Mouse (Mus musculus) liver, adult 2 months (tissue): ENCODE data around the gene Olfr1325. TPM values are rescaled to one million over a fixed set of nuclear protein-coding genes. Genes with fewer than 3 reads are reported as not detected.
"Not testable (repeated sequence)": the region's sequence is repeated elsewhere in the genome, so short reads cannot be mapped to it uniquely, and the experiment has no call there.

ENCODE experiments used
- DNase-seq: peaks from one replicate; pipeline ENCODE4 v3.0.0-alpha.2; 2011; ENCODE audit warnings: low read depth, low spot score; ENCODE audit errors: extremely low read depth
- H3K27ac ChIP-seq: fragments of 200-500 bp; replicated peaks from 2 replicates; pipeline ENCODE4 v1.5.1; 2012; ENCODE audit warnings: low read depth, mild to moderate bottlenecking, control low read depth, inconsistent platforms, low read length; ENCODE audit not compliant: insufficient read depth
- H3K27me3 ChIP-seq: fragments of 200-500 bp; 2 replicates; pipeline ENCODE4 v1.6.1; 2012; ENCODE audit warnings: mild to moderate bottlenecking, moderate library complexity, low read length, inconsistent platforms; ENCODE audit not compliant: control insufficient read depth, insufficient read depth
- H3K36me3 ChIP-seq: fragments of 200-500 bp; 2 replicates; pipeline ENCODE4 v1.6.1; 2012; ENCODE audit warnings: low read length, inconsistent platforms; ENCODE audit not compliant: control insufficient read depth, insufficient read depth
- H3K4me1 ChIP-seq: fragments of 200-500 bp; 2 replicates; pipeline ENCODE4 v1.6.1; 2011; ENCODE audit warnings: low read length; ENCODE audit not compliant: control insufficient read depth, insufficient read depth
- H3K4me3 ChIP-seq: fragments of 200-500 bp; 2 replicates; pipeline ENCODE4 v1.5.1; 2011; ENCODE audit warnings: low read depth, mild to moderate bottlenecking, control low read depth, low read length, moderate library complexity; ENCODE audit not compliant: insufficient read depth
- H3K79me2 ChIP-seq: fragments of 200-500 bp; 2 replicates; pipeline ENCODE4 v1.6.1; 2012; ENCODE audit warnings: inconsistent platforms, mild to moderate bottlenecking, low read length, moderate library complexity; ENCODE audit not compliant: control insufficient read depth, insufficient read depth
- H3K9ac ChIP-seq: fragments of 200-500 bp; 2 replicates; pipeline ENCODE4 v1.6.1; 2012; ENCODE audit warnings: low read depth, mild to moderate bottlenecking, control low read depth, inconsistent platforms, low read length
- CTCF ChIP-seq: fragments of 200-500 bp; IDR thresholded peaks from 2 replicates; pipeline ENCODE4 v1.5.1; 2011; ENCODE audit warnings: low read depth, low read length, control low read depth
- POLR2A ChIP-seq: fragments of 200-500 bp; IDR thresholded peaks from 2 replicates; pipeline ENCODE4 v1.6.1; 2011; ENCODE audit warnings: low read length, control low read depth; ENCODE audit not compliant: insufficient read depth; ENCODE audit errors: extremely low read depth
- WGBS: fragments of 180-500 bp; shearing (Covaris S2); methylation state at CpG from one replicate; pipeline ENCODE4 v1.1.7; 2018; 5-methylcytosine and 5-hydroxymethylcytosine counted together
- polyA plus RNA-seq: library from polyadenylated mRNA; depleted of rRNA; stranded (reverse); fragments of >200 nt; gene quantifications from 2 replicates; pipeline ENCODE4 v1.2.3, GENCODE M21; 2012; rRNA removed
- total RNA-seq: library from RNA; depleted of rRNA; stranded (reverse); fragments of >200 nt; gene quantifications from 2 replicates; pipeline ENCODE4 v1.2.3, GENCODE M21; 2014; rRNA removed

Olfr1325 gene
- total RNA-seq = not detected in 2 replicates
- not detected in 2 replicates for polyA plus RNA-seq

GRCm38 (mm10) chrX:74592379-74592778 is at the start of gene Olfr1325:
Gene Olfr1325 (plus strand): TSS chrX:74592679.
- H3K27me3 ChIP-seq = no peaks in the 10 kb centered on the region
- H3K4me3 ChIP-seq = no peak within 1 kb of the TSS
- TF ChIP-seq CTCF (no peak), POLR2A (no peak)
- H3K79me2 ChIP-seq = no peaks in the 10 kb centered on the region
- H3K4me1 ChIP-seq = no peaks in the 10 kb centered on the region
- H3K36me3 ChIP-seq = no peaks in the 10 kb centered on the region
- 98% methylated on average over 2 of the region's 2 CpGs for WGBS
- H3K27ac ChIP-seq = no peak within 1 kb of the TSS
- H3K9ac ChIP-seq = no peak within 1 kb of the TSS
- no peak for DNase-seq

- Histone ChIP-seq H3K36me3 (no peaks in the 10 kb centered on the region), H3K27me3 (no peaks in the 10 kb centered on the region), H3K4me3 (no peak within 1 kb of the TSS), H3K27ac (no peak within 1 kb of the TSS), H3K4me1 (no peaks in the 10 kb centered on the region), H3K79me2 (no peaks in the 10 kb centered on the region), H3K9ac (no peak within 1 kb of the TSS)
- TF ChIP-seq CTCF (no peak), POLR2A (no peak)
- DNase-seq = no peak
These were observed 17.7 kb upstream of the Olfr1325 start, which contains the start of gene Olfr1326-ps1 for GRCm38 (mm10) chrX:74574788-74575187. Gene Olfr1326-ps1 (minus strand): TSS chrX:74574888.

- not testable (repeated sequence) for H3K27ac ChIP-seq, H3K36me3 ChIP-seq, H3K4me3 ChIP-seq, H3K9ac ChIP-seq, H3K79me2 ChIP-seq, H3K27me3 ChIP-seq, H3K4me1 ChIP-seq
- WGBS = 17% methylated on average over 1 of the region's 5 CpGs
- peak; percentile 21 for DNase-seq
These were observed 53.2 kb downstream of the Olfr1325 start, which contains the start of gene Gm5640 for GRCm38 (mm10) chrX:74645466-74646323. Gene Gm5640 (minus strand): TSS chrX:74645635.

- H3K4me3 ChIP-seq, H3K36me3 ChIP-seq, H3K9ac ChIP-seq, H3K4me1 ChIP-seq, H3K79me2 ChIP-seq, H3K27me3 ChIP-seq, H3K27ac ChIP-seq, DNase-seq: not testable (repeated sequence)
- no CpG with 5 or more reads among the region's 1 CpGs for WGBS
These were observed 53.9 kb downstream of the Olfr1325 start for GRCm38 (mm10) chrX:74646393-74646792.

Other genes with a start within 250 kb of the Olfr1325 start
- gene Lage3, start 239.1 kb upstream of the Olfr1325 start, total RNA-seq = 28.7 and 32.2 TPM in 2 replicates
- gene Lage3, start 239.1 kb upstream of the Olfr1325 start, polyA plus RNA-seq = 35.3 and 38.2 TPM in 2 replicates
- 14.0 and 17.0 TPM in 2 replicates for gene Ubl4a, start 219.5 kb upstream of the Olfr1325 start, total RNA-seq
- 29.2 and 33.6 TPM in 2 replicates for gene Ubl4a, start 219.5 kb upstream of the Olfr1325 start, polyA plus RNA-seq
- 2.8 and 3.2 TPM in 2 replicates for gene Slc10a3, start 219.3 kb upstream of the Olfr1325 start, total RNA-seq
- 6.3 and 8.4 TPM in 2 replicates for gene Slc10a3, start 219.3 kb upstream of the Olfr1325 start, polyA plus RNA-seq
- 5.8 and 8.1 TPM in 2 replicates for gene Fam3a, start 199.4 kb upstream of the Olfr1325 start, total RNA-seq
- 22.7 and 24.1 TPM in 2 replicates for gene Fam3a, start 199.4 kb upstream of the Olfr1325 start, polyA plus RNA-seq
- 50.5 and 68.5 TPM in 2 replicates for gene Ikbkg, start 199.4 kb upstream of the Olfr1325 start, total RNA-seq
- 24.3 and 32.8 TPM in 2 replicates for gene Ikbkg, start 199.4 kb upstream of the Olfr1325 start, polyA plus RNA-seq
- gene G6pdx, start 163.5 kb upstream of the Olfr1325 start, total RNA-seq = 3.2 and 4.0 TPM in 2 replicates
- gene G6pdx, start 163.5 kb upstream of the Olfr1325 start, polyA plus RNA-seq = 2.0 and 3.8 TPM in 2 replicates
- not detected in 2 replicates for gene Gm6880, start 111.3 kb upstream of the Olfr1325 start, total RNA-seq
- gene Gm6880, start 111.3 kb upstream of the Olfr1325 start, polyA plus RNA-seq = not detected in 2 replicates
- gene Olfr1326-ps1, start 17.8 kb upstream of the Olfr1325 start, total RNA-seq = not detected in 2 replicates
- not detected in 2 replicates for gene Olfr1326-ps1, start 17.8 kb upstream of the Olfr1325 start, polyA plus RNA-seq
- gene Gm5640, start 53.0 kb downstream of the Olfr1325 start, total RNA-seq = 0.07 and 0.09 TPM in 2 replicates
- gene Gm5640, start 53.0 kb downstream of the Olfr1325 start, polyA plus RNA-seq = 0.02 TPM in 1 of 2 replicates, not detected in the other
- gene Gm6890, start 148.2 kb downstream of the Olfr1325 start, total RNA-seq = not detected in 2 replicates
- not detected in 2 replicates for gene Gm6890, start 148.2 kb downstream of the Olfr1325 start, polyA plus RNA-seq
- gene Gm5936, start 244.5 kb downstream of the Olfr1325 start, total RNA-seq = not detected in 2 replicates
- gene Gm5936, start 244.5 kb downstream of the Olfr1325 start, polyA plus RNA-seq = 0.05 TPM in 1 of 2 replicates, not detected in the other